Comparison of ENCODE assay signal across 8 mouse cellular contexts in the genomic region with DNA sequence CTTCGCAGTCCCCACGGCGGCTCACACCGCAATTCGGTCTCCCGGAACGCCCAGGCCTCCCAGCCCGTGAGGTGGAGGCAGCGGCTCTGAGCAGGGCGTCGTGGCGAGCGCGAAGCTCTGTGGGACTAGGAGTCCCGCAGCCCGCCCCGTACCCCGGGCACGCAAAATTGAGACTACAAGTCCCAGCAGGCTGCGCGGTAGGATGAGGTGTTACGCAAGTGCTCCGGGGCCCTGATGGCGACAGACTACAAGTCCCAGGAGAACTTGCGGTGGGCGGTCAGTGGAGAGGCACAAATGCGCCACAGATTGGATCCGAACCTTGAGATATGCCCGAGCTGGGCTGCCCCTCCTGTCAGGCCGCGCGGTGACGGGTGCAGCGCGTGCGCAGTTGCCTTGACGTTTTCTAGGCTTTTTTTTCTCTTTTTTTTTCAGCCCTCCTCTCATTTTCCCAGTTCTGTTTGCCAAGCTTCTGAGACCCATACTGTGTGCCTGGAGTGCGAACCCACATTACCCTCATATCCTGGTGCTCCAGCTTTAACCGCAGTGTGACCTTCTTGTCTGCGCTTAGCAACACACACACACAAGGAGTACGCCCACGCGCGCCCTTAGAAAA. TPM values are rescaled to one million over a fixed set of nuclear protein-coding genes. Genes with fewer than 3 reads are reported as not detected.
DNase-seq lines count a peak whose midpoint lies in the region; ATAC-seq and TF ChIP-seq lines count a peak whose summit lies in the region.

No protein-coding gene starts in this region.

- WGBS in forebrain, embryonic 10.5 days = 1% methylated on average over 44 of the region's 44 CpGs
- WGBS in heart, embryonic 15.5 days = 1% methylated on average over 44 of the region's 44 CpGs
- WGBS in liver, embryonic 14.5 days (ENCODE audit: insufficient replicate concordance) = under 1% methylated on average over 44 of the region's 44 CpGs
- 2% methylated on average over 44 of the region's 44 CpGs for WGBS in neural tube, embryonic 11.5 days
- under 1% methylated on average over 43 of the region's 44 CpGs for WGBS in stomach, postnatal 0 days

- peak; percentile 98 for ATAC-seq in heart, embryonic 15.5 days (replicated peaks; ENCODE audit: insufficient number of reproducible peaks, insufficient read depth, low FRiP score, low read depth)
- peak; percentile 96 for ATAC-seq in liver, embryonic 14.5 days (ENCODE audit: insufficient read depth)
- peak; percentile 98 for ATAC-seq in neural tube, embryonic 11.5 days (ENCODE audit: insufficient read depth, low FRiP score, low TSS enrichment)
- ATAC-seq in stomach, postnatal 0 days (ENCODE audit: low FRiP score, low TSS enrichment) = peak; percentile 98

- no peaks in the 10 kb centered on the region for H3K9me3 ChIP-seq in CH12.LX (replicated peaks; ENCODE audit: low read length)
- no peaks in the 10 kb centered on the region for H3K9me3 ChIP-seq in forebrain, embryonic 10.5 days
- H3K9me3 ChIP-seq in heart, embryonic 15.5 days (replicated peaks) = no peaks in the 10 kb centered on the region
- no peaks in the 10 kb centered on the region for H3K9me3 ChIP-seq in liver, embryonic 14.5 days (ENCODE audit: control insufficient read depth, low read length)
- no peaks in the 10 kb centered on the region for H3K9me3 ChIP-seq in neural tube, embryonic 11.5 days (ENCODE audit: control insufficient read depth, low read length)
- no peaks in the 10 kb centered on the region for H3K9me3 ChIP-seq in stomach, postnatal 0 days (ENCODE audit: control insufficient read depth, low read length)

- dilution Hi-C loops in CH12.LX (cut with MboI; ENCODE audit: extremely low pct_ligation_motif_present, extremely low pct_unique_long_range_greater_than_20kb, low sequenced_read_pairs) = no loop called here

- DNase-seq in CH12.LX (ENCODE audit: extremely low read depth) = peak; percentile 99
- peak; percentile 95 for DNase-seq in c-Kit-positive CD71-negative TER-119-negative erythroid progenitor cells, embryonic 14.5 days (ENCODE audit: low read depth)
- DNase-seq in forebrain, embryonic 10.5 days (ENCODE audit: extremely low spot score, low spot score) = peak; percentile 99
- peak; percentile 99 to 100 for DNase-seq in kidney, postnatal 25 days
- peak; percentile 98 to 99 (median 98) for DNase-seq in liver, embryonic 14.5 days (ENCODE audit: low read depth in 3 of 3, low spot score in 3 of 3)
- peak; percentile 98 for DNase-seq in neural tube, embryonic 11.5 days (ENCODE audit: low spot score)
- DNase-seq in stomach, postnatal 0 days (ENCODE audit: low spot score) = peak; percentile 99

- H3K4me3 ChIP-seq in CH12.LX (replicated peaks in 1 of 3; ENCODE audit: low read depth in 2 of 3, low read length in 2 of 3, poor library complexity in 1 of 3) = peak overlapping the region; percentile 80 to 98 (median 88)
- peak overlapping the region; percentile 97 for H3K4me3 ChIP-seq in forebrain, embryonic 10.5 days
- peak overlapping the region; percentile 72 for H3K4me3 ChIP-seq in heart, embryonic 15.5 days
- H3K4me3 ChIP-seq in liver, embryonic 14.5 days (ENCODE audit: insufficient read depth in 1 of 2, low read depth in 2 of 2, low read length in 2 of 2) = peak overlapping the region; percentile 73 to 86
- H3K4me3 ChIP-seq in neural tube, embryonic 11.5 days (ENCODE audit: low read depth, low read length) = peak overlapping the region; percentile 69
- peak overlapping the region; percentile 97 for H3K4me3 ChIP-seq in stomach, postnatal 0 days (ENCODE audit: low read depth, low read length)

- peaks cover 15% of the 10 kb centered on the region; the same call in 1 of the 2 replicates for H3K79me2 ChIP-seq in CH12.LX (replicated peaks; ENCODE audit: control insufficient read depth, extremely low read depth, insufficient read depth, poor library complexity, severe bottlenecking)

- peaks cover 4 to 26% of the 10 kb centered on the region in 2 experiments for H3K4me1 ChIP-seq in CH12.LX (ENCODE audit: control insufficient read depth in 1 of 2, insufficient read depth in 2 of 2)
- H3K4me1 ChIP-seq in forebrain, embryonic 10.5 days = peaks cover 28% of the 10 kb centered on the region
- peaks cover 25% of the 10 kb centered on the region for H3K4me1 ChIP-seq in heart, embryonic 15.5 days (replicated peaks)
- peaks cover 13 to 31% of the 10 kb centered on the region in 2 experiments for H3K4me1 ChIP-seq in liver, embryonic 14.5 days (replicated peaks; ENCODE audit: control insufficient read depth in 2 of 2, insufficient read depth in 2 of 2, low read length in 1 of 2)
- H3K4me1 ChIP-seq in neural tube, embryonic 11.5 days (ENCODE audit: control insufficient read depth, insufficient read depth, low read length) = peaks cover 10% of the 10 kb centered on the region; the same call in 1 of the 2 replicates
- H3K4me1 ChIP-seq in stomach, postnatal 0 days (replicated peaks; ENCODE audit: control insufficient read depth, insufficient read depth) = peaks cover 6% of the 10 kb centered on the region; the same call in 1 of the 2 replicates

- peak overlapping the region; percentile 35; the same call in 1 of the 2 replicates for H3K4me2 ChIP-seq in CH12.LX (ENCODE audit: insufficient read depth, low read depth, poor library complexity, severe bottlenecking)
- peak overlapping the region; percentile 90 for H3K4me2 ChIP-seq in heart, embryonic 15.5 days
- H3K4me2 ChIP-seq in liver, embryonic 14.5 days (ENCODE audit: low read depth) = peak overlapping the region; percentile 81
- peak overlapping the region; percentile 92 for H3K4me2 ChIP-seq in neural tube, embryonic 11.5 days (ENCODE audit: low read depth)
- peak overlapping the region; percentile 87 for H3K4me2 ChIP-seq in stomach, postnatal 0 days (replicated peaks; ENCODE audit: low read depth)

- peaks cover 0 to 23% of the 10 kb centered on the region in 2 experiments for H3K36me3 ChIP-seq in CH12.LX (replicated peaks in 1 of 2; ENCODE audit: control insufficient read depth in 1 of 2, insufficient read depth in 1 of 2, low read length in 1 of 2)
- H3K36me3 ChIP-seq in forebrain, embryonic 10.5 days (replicated peaks) = peaks cover 23% of the 10 kb centered on the region
- H3K36me3 ChIP-seq in heart, embryonic 15.5 days = 0 out of 2 replicates have a peak, but pooled peaks cover 5% of the 10 kb centered on the region
- no peaks in the 10 kb centered on the region for H3K36me3 ChIP-seq in liver, embryonic 14.5 days (replicated peaks; ENCODE audit: control insufficient read depth, insufficient read depth, low read depth)
- no peaks in the 10 kb centered on the region for H3K36me3 ChIP-seq in neural tube, embryonic 11.5 days (ENCODE audit: control insufficient read depth, insufficient read depth, low read length)
- no peaks in the 10 kb centered on the region for H3K36me3 ChIP-seq in stomach, postnatal 0 days (ENCODE audit: control insufficient read depth, insufficient read depth, low read length)

- no peaks in the 10 kb centered on the region for H3K27me3 ChIP-seq in CH12.LX (replicated peaks)
- no peaks in the 10 kb centered on the region for H3K27me3 ChIP-seq in forebrain, embryonic 10.5 days (ENCODE audit: poor library complexity, severe bottlenecking)
- H3K27me3 ChIP-seq in heart, embryonic 15.5 days = no peaks in the 10 kb centered on the region
- H3K27me3 ChIP-seq in liver, embryonic 14.5 days (ENCODE audit: control insufficient read depth, insufficient read depth, low read length) = no peaks in the 10 kb centered on the region
- no peaks in the 10 kb centered on the region for H3K27me3 ChIP-seq in neural tube, embryonic 11.5 days (ENCODE audit: control insufficient read depth, insufficient read depth, low read length)
- no peaks in the 10 kb centered on the region for H3K27me3 ChIP-seq in stomach, postnatal 0 days (ENCODE audit: control insufficient read depth, insufficient read depth, low read length)

- no peak for TF ChIP-seq CTCF in CH12.LX (conservative IDR thresholded peaks at IDR 0.05 in 1 of 2, IDR thresholded peaks at IDR 0.05 in 1 of 2; ENCODE audit: low read depth in 2 of 2, low read length in 2 of 2)
- no peak for TF ChIP-seq CTCF in liver, embryonic 14.5 days (IDR thresholded peaks at IDR 0.05; ENCODE audit: low read depth)
- TF ChIP-seq CTCF in stomach, postnatal 0 days (IDR thresholded peaks at IDR 0.05; ENCODE audit: low read depth) = peak; percentile 1; the same call in 1 of the 2 replicates

- in situ Hi-C loops in CH12.LX (cut with MboI; ENCODE audit: low pct_ligation_motif_present, low pct_unique_long_range_greater_than_20kb, low sequenced_read_pairs) = no loop called here

- TF ChIP-seq POLR2A in CH12.LX (IDR thresholded peaks at IDR 0.05; ENCODE audit: low read depth, low read length) = peak; percentile 68

- H3K27ac ChIP-seq in CH12.LX (ENCODE audit: insufficient read depth, low read depth) = peak overlapping the region; percentile 69
- H3K27ac ChIP-seq in forebrain, embryonic 10.5 days = peak overlapping the region; percentile 94
- peak overlapping the region; percentile 88 for H3K27ac ChIP-seq in heart, embryonic 15.5 days
- peak overlapping the region; percentile 61 for H3K27ac ChIP-seq in liver, embryonic 14.5 days
- H3K27ac ChIP-seq in neural tube, embryonic 11.5 days (ENCODE audit: low read depth, low read length) = peak overlapping the region; percentile 70
- H3K27ac ChIP-seq in stomach, postnatal 0 days (replicated peaks) = peak overlapping the region; percentile 97

- no peak for TF ChIP-seq RAD21 in CH12.LX (IDR thresholded peaks at IDR 0.05; ENCODE audit: low read depth, low read length)

- H3K9ac ChIP-seq in CH12.LX (ENCODE audit: insufficient read depth, low read depth) = peak overlapping the region; percentile 79
- H3K9ac ChIP-seq in heart, embryonic 15.5 days = peak overlapping the region; percentile 82
- H3K9ac ChIP-seq in liver, embryonic 14.5 days (replicated peaks) = peak overlapping the region; percentile 73
- H3K9ac ChIP-seq in neural tube, embryonic 11.5 days (ENCODE audit: low read length) = peak overlapping the region; percentile 78
- peak overlapping the region; percentile 91 for H3K9ac ChIP-seq in stomach, postnatal 0 days (ENCODE audit: low read length)

- TF ChIP-seq EP300 in CH12.LX (IDR thresholded peaks at IDR 0.05; ENCODE audit: low read length) = no peak
- no peak for TF ChIP-seq EP300 in liver, embryonic 14.5 days (IDR thresholded peaks at IDR 0.05; ENCODE audit: low read depth)
- TF ChIP-seq EP300 in stomach, postnatal 0 days (optimal IDR thresholded peaks at IDR 0.05) = no peak

RNA-seq across cellular contexts. Expression of a gene that starts 22.8 kb away (rescaled TPM):
- total RNA-seq in CH12.LX (2012; rRNA removed) (34.9 and 45.1 TPM in 2 replicates), CH12.LX (2014; rRNA removed) (32.0 and 35.8 TPM in 2 replicates)
- polyA plus RNA-seq in CH12.LX (2012; ENCODE audit: insufficient read length, low read depth) = 24.9 and 31.1 TPM in 2 replicates
- polyA plus RNA-seq in forebrain, embryonic 10.5 days (2016; fragmentation: Nextera tagmentation; extraction: Ambion mirVana) = 156 and 166 TPM in 2 replicates
- polyA plus RNA-seq in heart, embryonic 15.5 days (2015; fragmentation: Nextera tagmentation; extraction: Ambion mirVana) = 124 and 153 TPM in 2 replicates
- polyA plus RNA-seq in liver, embryonic 14.5 days (2012; rRNA removed) = 28.4 and 39.2 TPM in 2 replicates
- polyA plus RNA-seq in liver, embryonic 14.5 days (2014; fragmentation: Nextera tagmentation; extraction: Ambion mirVana) = 39.9 and 41.1 TPM in 2 replicates
- polyA plus RNA-seq in neural tube, embryonic 11.5 days (2014; fragmentation: Nextera tagmentation; extraction: Ambion mirVana) = 236 and 251 TPM in 2 replicates
- polyA plus RNA-seq in stomach, postnatal 0 days (2015; fragmentation: Nextera tagmentation; extraction: Ambion mirVana) = 107 and 115 TPM in 2 replicates

RNA-seq across cellular contexts. Expression of a gene that starts 49.8 kb away (rescaled TPM):
- total RNA-seq in CH12.LX (2012; rRNA removed) (0.08 and 0.17 TPM in 2 replicates), CH12.LX (2014; rRNA removed) (not detected in 2 replicates)
- not detected in 2 replicates for polyA plus RNA-seq in CH12.LX (2012; ENCODE audit: insufficient read length, low read depth)
- polyA plus RNA-seq in forebrain, embryonic 10.5 days (2016; fragmentation: Nextera tagmentation; extraction: Ambion mirVana) = 50.9 and 55.3 TPM in 2 replicates
- 38.2 and 51.3 TPM in 2 replicates for polyA plus RNA-seq in heart, embryonic 15.5 days (2015; fragmentation: Nextera tagmentation; extraction: Ambion mirVana)
- 1.9 TPM in 2 replicates for polyA plus RNA-seq in liver, embryonic 14.5 days (2012; rRNA removed)
- polyA plus RNA-seq in liver, embryonic 14.5 days (2014; fragmentation: Nextera tagmentation; extraction: Ambion mirVana) = 2.8 and 3.0 TPM in 2 replicates
- 32.2 and 32.3 TPM in 2 replicates for polyA plus RNA-seq in neural tube, embryonic 11.5 days (2014; fragmentation: Nextera tagmentation; extraction: Ambion mirVana)
- 66.9 and 69.9 TPM in 2 replicates for polyA plus RNA-seq in stomach, postnatal 0 days (2015; fragmentation: Nextera tagmentation; extraction: Ambion mirVana)

Comparison
In these comparisons a context has a peak if more than half of its experiments do, and no peak if none do; other contexts are left out.
1. Peak in every context shown above with its lines: DNase-seq, ATAC-seq, H3K4me3 ChIP-seq and H3K27ac ChIP-seq.
2. H3K4me2 ChIP-seq: peak in every context shown above with its lines; median percentile 92 in neural tube, embryonic 11.5 days; 90 in heart, embryonic 15.5 days; 87 in stomach, postnatal 0 days; 81 in liver, embryonic 14.5 days; 35 in CH12.LX.